Mouse (Mus musculus) embryo, embryonic 11 days (tissue): Measurements from ENCODE around the gene Btbd35f26.
"Not testable (repeated sequence)": the region's sequence is repeated elsewhere in the genome, so short reads cannot be mapped to it uniquely, and the experiment has no call there.

Source experiments
- DNase-seq: peaks from one replicate; pipeline ENCODE4 v3.0.0-alpha.2; 2015

The Btbd35f26 gene

DNA sequence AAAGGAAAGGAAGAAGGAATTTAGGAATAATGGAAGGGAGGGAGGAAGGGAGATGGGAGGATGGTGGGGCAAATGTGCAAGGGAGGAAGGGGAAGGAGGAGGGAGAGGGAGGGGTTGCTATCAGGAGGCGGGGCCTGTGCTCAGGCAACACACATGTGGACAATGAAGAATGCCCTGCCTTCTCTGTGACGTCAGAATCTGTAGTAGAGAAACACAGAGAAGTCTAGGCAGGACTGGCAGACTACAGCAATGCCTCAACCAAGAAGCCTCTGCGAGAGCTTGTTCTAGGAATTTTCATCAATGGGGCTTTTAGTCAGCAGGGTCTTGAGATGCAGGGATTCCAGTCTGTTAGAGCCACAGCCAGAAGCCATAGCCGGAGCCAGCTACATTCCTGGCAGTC is at the start of gene Btbd35f26:
Btbd35f26 (plus strand) TSS at position 301 of the 400 bp plus-strand sequence.
- DNase-seq = not testable (repeated sequence)

DNA sequence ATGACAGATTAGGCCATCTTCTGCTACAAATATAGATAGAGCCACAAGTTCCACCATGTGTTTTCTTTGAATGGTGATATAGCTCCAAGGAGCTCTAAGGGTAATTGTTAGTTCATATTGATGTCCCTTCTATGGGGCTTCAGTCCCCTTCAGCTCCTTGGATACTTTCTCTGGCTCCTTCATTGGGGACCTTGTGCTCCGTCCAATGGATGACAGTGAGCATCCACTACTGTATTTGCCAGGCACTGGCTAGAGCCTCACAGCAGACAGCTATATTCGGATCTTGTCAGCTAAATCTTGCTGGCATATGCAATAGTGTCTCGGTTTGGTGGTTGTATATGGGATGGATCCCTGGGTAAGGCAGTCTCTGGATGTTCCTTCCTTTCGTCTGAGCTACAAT is 5.7 kb downstream of the Btbd35f26 start:
- not testable (repeated sequence) for DNase-seq

DNA sequence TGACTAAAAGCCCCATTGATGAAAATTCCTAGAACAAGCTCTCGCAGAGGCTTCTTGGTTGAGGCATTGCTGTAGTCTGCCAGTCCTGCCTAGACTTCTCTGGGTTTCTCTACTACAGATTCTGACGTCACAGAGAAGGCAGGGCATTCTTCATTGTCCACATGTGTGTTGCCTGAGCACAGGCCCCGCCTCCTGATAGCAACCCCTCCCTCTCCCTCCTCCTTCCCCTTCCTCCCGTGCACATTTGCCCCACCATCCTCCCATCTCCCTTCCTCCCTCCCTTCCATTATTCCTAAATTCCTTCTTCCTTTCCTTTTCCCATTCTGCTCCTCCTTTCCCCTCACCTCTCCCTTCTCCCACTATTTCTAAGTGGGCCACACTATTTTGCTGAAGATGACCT is 47.6 kb downstream of the Btbd35f26 start, which contains the start of gene Btbd35f19:
Btbd35f19 (minus strand) TSS at position 101 of the 400 bp plus-strand sequence.
- DNase-seq = not testable (repeated sequence)
